Mouse (Mus musculus) neural tube, embryonic 11.5 days (tissue): ENCODE measurements around the gene Tbcc. TPM values are rescaled to one million over a fixed set of nuclear protein-coding genes. Genes with fewer than 3 reads are reported as not detected.

ENCODE experiments used
- ATAC-seq: fragments of 200-750 bp; cut with Nextera tagmentation; 2 replicates; pipeline ENCODE4 v1.8.0; 2017; ENCODE audit warnings: moderate number of reproducible peaks, mild to moderate bottlenecking, moderate TSS enrichment, moderate library complexity; ENCODE audit not compliant: insufficient read depth, low FRiP score, low TSS enrichment
- DNase-seq: peaks from one replicate; pipeline ENCODE4 v3.0.0-alpha.2; 2015; ENCODE audit warnings: low spot score
- H3K27ac ChIP-seq: fragments of 300-500 bp; sonication (generic); 2 replicates; pipeline ENCODE4 v1.5.1; 2014; ENCODE audit warnings: low read depth, mild to moderate bottlenecking, low read length
- H3K27me3 ChIP-seq: fragments of 300-500 bp; sonication (generic); 2 replicates; pipeline ENCODE4 v1.6.1; 2014; ENCODE audit warnings: mild to moderate bottlenecking, low read length, mixed read lengths; ENCODE audit not compliant: control insufficient read depth, insufficient read depth
- H3K36me3 ChIP-seq: fragments of 300-500 bp; sonication (generic); 2 replicates; pipeline ENCODE4 v1.6.1; 2014; ENCODE audit warnings: mild to moderate bottlenecking, low read length, moderate library complexity, mixed read lengths; ENCODE audit not compliant: control insufficient read depth, insufficient read depth
- H3K4me1 ChIP-seq: fragments of 300-500 bp; sonication (generic); 2 replicates; pipeline ENCODE4 v1.6.1; 2014; ENCODE audit warnings: low read length, mixed read lengths; ENCODE audit not compliant: control insufficient read depth, insufficient read depth
- H3K4me2 ChIP-seq: fragments of 300-500 bp; sonication (generic); 2 replicates; pipeline ENCODE4 v1.6.1; 2014; ENCODE audit warnings: low read depth, mild to moderate bottlenecking, moderate library complexity
- H3K4me3 ChIP-seq: fragments of 300-500 bp; sonication (generic); 2 replicates; pipeline ENCODE4 v1.5.1; 2014; ENCODE audit warnings: low read depth, low read length
- H3K9ac ChIP-seq: fragments of 300-500 bp; sonication (generic); 2 replicates; pipeline ENCODE4 v1.6.1; 2014; ENCODE audit warnings: mild to moderate bottlenecking, low read length
- H3K9me3 ChIP-seq: fragments of 300-500 bp; sonication (generic); 2 replicates; pipeline ENCODE4 v1.6.1; 2016; ENCODE audit warnings: low read length; ENCODE audit not compliant: control insufficient read depth
- WGBS: fragments of 180-500 bp; shearing (Covaris S2); extraction: QIAGEN DNeasy Blood & Tissue Kit; methylation state at CpG from one replicate; pipeline ENCODE4 v1.1.7; 2014; 5-methylcytosine and 5-hydroxymethylcytosine counted together
- polyA plus RNA-seq: library from polyadenylated mRNA; unstranded; fragments of >200 nt; fragmentation: Nextera tagmentation; extraction: Ambion mirVana; gene quantifications from 2 replicates; pipeline ENCODE4 v1.2.1, GENCODE M21; 2014

Tbcc gene
- polyA plus RNA-seq, 1 experiment from 2014 or later: 79.0 TPM

DNA sequence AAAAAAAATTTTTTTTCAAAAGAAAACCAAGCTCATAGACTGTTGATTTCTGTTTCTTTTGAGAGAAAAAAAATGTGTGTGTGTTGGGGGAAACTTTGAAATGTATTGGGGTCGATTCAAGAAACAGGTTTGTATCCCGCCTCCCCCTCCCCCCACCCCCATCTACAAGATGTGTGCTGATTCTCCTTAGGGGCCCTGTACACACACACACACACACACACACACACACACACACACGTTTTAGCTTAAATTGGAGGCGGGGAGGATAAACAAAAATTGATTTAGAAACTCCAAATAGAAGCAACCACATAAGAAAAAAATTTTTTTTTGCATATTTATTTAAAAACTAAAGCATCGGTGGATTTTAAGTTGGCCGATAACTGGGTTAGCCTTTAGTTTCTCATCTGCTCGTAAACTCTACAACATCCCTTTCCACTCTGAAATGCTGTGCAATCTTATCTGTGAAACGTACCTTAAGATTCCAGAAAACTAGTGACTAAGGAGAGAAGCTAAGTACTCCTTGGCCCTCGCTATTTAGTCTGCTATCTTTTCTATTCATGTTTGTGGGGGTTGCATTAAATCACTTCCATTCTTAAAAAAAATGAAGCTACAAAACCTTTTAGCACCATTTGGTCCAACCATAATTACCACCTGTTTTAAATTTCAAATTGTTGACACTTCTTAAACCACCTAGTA is 31.6 kb upstream of the Tbcc start:
- ATAC-seq (no peak), DNase-seq (peak; percentile 40)
- Histone ChIP-seq H3K27me3 (no peaks in the 10 kb centered on the region), H3K27ac (peak overlapping the region; percentile 100), H3K9me3 (no peaks in the 10 kb centered on the region), H3K36me3 (no peaks in the 10 kb centered on the region), H3K4me1 (peaks cover 7% of the 10 kb centered on the region; the same call in 1 of the 2 replicates), H3K4me3 (peak overlapping the region; percentile 92), H3K4me2 (peak overlapping the region; percentile 65), H3K9ac (peak overlapping the region; percentile 100)
- 33% methylated on average over 9 of the region's 9 CpGs for WGBS

- no peak for DNase-seq
- Histone ChIP-seq H3K4me1 (peaks cover 3% of the 10 kb centered on the region; the same call in 1 of the 2 replicates), H3K27me3 (no peaks in the 10 kb centered on the region), H3K9ac (no peak overlapping the region), H3K36me3 (no peaks in the 10 kb centered on the region), H3K4me2 (no peak overlapping the region), H3K27ac (no peak overlapping the region), H3K9me3 (no peaks in the 10 kb centered on the region), H3K4me3 (no peak overlapping the region)
- ATAC-seq: no peak
- WGBS: 92% methylated on average over 4 of the region's 4 CpGs
These were observed 30.4 kb upstream of the Tbcc start for GRCm38 (mm10) chr17:46860120-46860519.

DNA sequence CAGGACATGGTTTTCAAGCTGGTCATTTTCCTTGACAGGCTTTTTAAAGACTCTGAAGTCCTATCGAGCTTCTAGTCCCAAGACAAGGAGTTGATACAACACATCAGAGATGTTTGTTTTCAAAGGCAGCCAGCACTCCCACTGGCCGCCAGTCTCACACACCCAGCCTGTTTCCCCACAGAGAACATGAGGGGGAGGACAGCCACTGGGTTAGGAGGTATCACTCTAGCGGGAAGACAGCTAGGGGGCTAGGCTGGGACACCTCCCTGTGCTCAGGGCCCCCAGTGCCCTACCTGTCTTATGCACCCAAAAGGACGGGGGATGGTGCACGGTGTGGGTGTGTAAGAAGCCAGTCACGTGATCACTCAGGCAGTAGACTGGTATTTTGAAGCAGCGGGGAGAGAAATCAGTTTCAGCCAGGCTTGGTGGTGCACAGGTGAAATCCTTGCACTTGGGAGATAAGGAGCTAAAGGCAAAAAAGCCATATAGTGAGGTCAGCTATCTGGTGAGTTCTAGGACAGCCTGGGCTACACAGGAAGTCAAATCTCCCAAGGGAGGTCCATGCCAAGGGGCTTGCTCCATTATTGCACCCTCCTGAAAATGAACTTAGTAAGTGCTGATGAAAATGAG is 25.8 kb upstream of the Tbcc start:
- no peaks in the 10 kb centered on the region for H3K27me3 ChIP-seq
- ATAC-seq (no peak), DNase-seq (no peak)
- no peak overlapping the region for H3K27ac ChIP-seq
- no peaks in the 10 kb centered on the region for H3K4me1 ChIP-seq
- no peaks in the 10 kb centered on the region for H3K36me3 ChIP-seq
- H3K9me3 ChIP-seq: no peaks in the 10 kb centered on the region
- no peak overlapping the region for H3K9ac ChIP-seq
- no peak overlapping the region for H3K4me3 ChIP-seq
- 79% methylated on average over 7 of the region's 7 CpGs for WGBS
- no peak overlapping the region for H3K4me2 ChIP-seq

- H3K36me3 ChIP-seq: no peaks in the 10 kb centered on the region
- DNase-seq (no peak), ATAC-seq (no peak)
- no peak overlapping the region for H3K27ac ChIP-seq
- no peak overlapping the region for H3K4me3 ChIP-seq
- WGBS: 92% methylated on average over 12 of the region's 12 CpGs
- H3K4me1 ChIP-seq: no peaks in the 10 kb centered on the region
- H3K9me3 ChIP-seq: no peaks in the 10 kb centered on the region
- no peaks in the 10 kb centered on the region for H3K27me3 ChIP-seq
- H3K9ac ChIP-seq: no peak overlapping the region
- H3K4me2 ChIP-seq: no peak overlapping the region
These were observed 23.6 kb upstream of the Tbcc start for GRCm38 (mm10) chr17:46866836-46867235.

GRCm38 (mm10) chr17:46870204-46870798 is 20.2 kb upstream of the Tbcc start:
- Histone ChIP-seq H3K9ac (no peak overlapping the region), H3K4me2 (no peak overlapping the region), H3K4me3 (no peak overlapping the region), H3K36me3 (no peaks in the 10 kb centered on the region), H3K27me3 (no peaks in the 10 kb centered on the region), H3K4me1 (no peaks in the 10 kb centered on the region), H3K27ac (no peak overlapping the region), H3K9me3 (no peaks in the 10 kb centered on the region)
- DNase-seq (no peak), ATAC-seq (no peak)
- WGBS: 91% methylated on average over 5 of the region's 5 CpGs

GRCm38 (mm10) chr17:46870913-46871312 is 19.6 kb upstream of the Tbcc start:
- no peak overlapping the region for H3K9ac ChIP-seq
- H3K36me3 ChIP-seq: no peaks in the 10 kb centered on the region
- H3K4me3 ChIP-seq: no peak overlapping the region
- H3K27me3 ChIP-seq: no peaks in the 10 kb centered on the region
- no peak for DNase-seq
- no peak overlapping the region for H3K27ac ChIP-seq
- H3K4me2 ChIP-seq: no peak overlapping the region
- ATAC-seq: no peak
- no peaks in the 10 kb centered on the region for H3K4me1 ChIP-seq
- WGBS: 68% methylated on average over 1 of the region's 1 CpGs
- no peaks in the 10 kb centered on the region for H3K9me3 ChIP-seq

DNA sequence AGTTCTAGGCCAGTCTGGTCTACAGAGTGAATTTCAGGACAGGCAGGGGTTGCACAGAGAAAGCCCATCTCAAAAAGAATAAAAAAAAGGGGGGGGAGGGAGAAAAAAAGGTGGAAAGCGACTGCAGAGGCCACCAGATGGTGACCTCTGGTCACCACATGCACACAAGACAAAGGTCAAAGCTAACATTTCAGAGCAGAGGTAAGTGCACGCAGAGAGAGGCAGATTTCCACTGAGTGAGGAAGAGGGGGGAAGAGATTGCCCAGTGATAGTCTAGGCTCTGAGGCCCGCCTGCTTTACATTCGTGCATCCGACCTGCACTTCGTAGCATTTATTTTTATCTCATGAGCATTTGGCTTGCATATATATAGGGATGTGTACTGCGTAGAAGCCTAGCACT is 17.7 kb upstream of the Tbcc start:
- Histone ChIP-seq H3K36me3 (no peaks in the 10 kb centered on the region), H3K4me1 (no peaks in the 10 kb centered on the region), H3K4me2 (no peak overlapping the region), H3K9me3 (no peaks in the 10 kb centered on the region), H3K4me3 (no peak overlapping the region), H3K9ac (no peak overlapping the region), H3K27me3 (no peaks in the 10 kb centered on the region), H3K27ac (no peak overlapping the region)
- no peak for ATAC-seq
- 73% methylated on average over 7 of the region's 7 CpGs for WGBS
- DNase-seq: no peak

- no peak overlapping the region for H3K4me2 ChIP-seq
- WGBS: 60% methylated on average over 10 of the region's 10 CpGs
- no peak for DNase-seq
- H3K9me3 ChIP-seq: no peaks in the 10 kb centered on the region
- no peak overlapping the region for H3K9ac ChIP-seq
- no peak for ATAC-seq
- no peak overlapping the region for H3K27ac ChIP-seq
- H3K4me1 ChIP-seq: no peaks in the 10 kb centered on the region
- H3K36me3 ChIP-seq: no peaks in the 10 kb centered on the region
- H3K4me3 ChIP-seq: no peak overlapping the region
- no peaks in the 10 kb centered on the region for H3K27me3 ChIP-seq
These were observed 16.4 kb upstream of the Tbcc start for GRCm38 (mm10) chr17:46874133-46874532.

- Histone ChIP-seq H3K4me1 (no peaks in the 10 kb centered on the region), H3K27me3 (no peaks in the 10 kb centered on the region), H3K9ac (no peak overlapping the region), H3K4me2 (no peak overlapping the region), H3K36me3 (no peaks in the 10 kb centered on the region), H3K27ac (no peak overlapping the region), H3K4me3 (no peak overlapping the region), H3K9me3 (no peaks in the 10 kb centered on the region)
- no peak for DNase-seq
- ATAC-seq: no peak
- WGBS: 71% methylated on average over 3 of the region's 3 CpGs
These were observed 14.9 kb upstream of the Tbcc start for GRCm38 (mm10) chr17:46875626-46876025.
